Mouse (Mus musculus) CH12.LX (cell line): ENCODE results near the gene Ascc1. TPM values are rescaled to one million over a fixed set of nuclear protein-coding genes. Genes with fewer than 3 reads are reported as not detected.

Experiments
- DNase-seq: peaks from one replicate; pipeline ENCODE4 v3.0.0-alpha.2; 2013; ENCODE audit errors: extremely low read depth
- H3K27ac ChIP-seq: 2 replicates; pipeline ENCODE4 v1.5.1; 2012; ENCODE audit warnings: low read depth, mild to moderate bottlenecking, control low read depth, moderate library complexity; ENCODE audit not compliant: insufficient read depth
- H3K27me3 ChIP-seq: replicated peaks from 2 replicates; pipeline ENCODE3; 2012; ENCODE audit warnings: inconsistent platforms
- H3K36me3 ChIP-seq, 2 experiments: replicated peaks in 1 of 2; 2 replicates each; pipeline versions ENCODE3 to v1.6.1; 2012; ENCODE audit warnings: inconsistent platforms in 1 of 2, low read length in 1 of 2, mild to moderate bottlenecking in 1 of 2, mixed read lengths in 1 of 2, moderate library complexity in 1 of 2; ENCODE audit not compliant: control insufficient read depth in 1 of 2, insufficient read depth in 1 of 2
- H3K4me1 ChIP-seq, 2 experiments: 2 replicates each; pipeline ENCODE4 v1.6.1; 2012; ENCODE audit warnings: inconsistent platforms in 1 of 2, moderate library complexity in 1 of 2; ENCODE audit not compliant: insufficient read depth in 2 of 2, control insufficient read depth in 1 of 2
- H3K4me2 ChIP-seq: 2 replicates; pipeline ENCODE4 v1.6.1; 2012; ENCODE audit warnings: low read depth, mild to moderate bottlenecking, control low read depth; ENCODE audit not compliant: poor library complexity, insufficient read depth, severe bottlenecking
- H3K4me3 ChIP-seq, 3 experiments: fragments of 150-350 bp in 1 of 3; sonication (generic) in 1 of 3; replicated peaks in 1 of 3; 2 replicates each; pipeline versions ENCODE3 to v1.5.1; 2011 to 2012; ENCODE audit warnings: low read depth in 2 of 3, low read length in 2 of 3, mild to moderate bottlenecking in 2 of 3, moderate library complexity in 2 of 3, control low read depth in 1 of 3, improper control_type of control experiment in 1 of 3, inconsistent platforms in 1 of 3, mixed read lengths in 1 of 3; ENCODE audit not compliant: poor library complexity in 1 of 3
- H3K79me2 ChIP-seq: replicated peaks from 2 replicates; pipeline ENCODE4 v1.6.1; 2012; ENCODE audit warnings: mild to moderate bottlenecking, moderate library complexity; ENCODE audit not compliant: control insufficient read depth, poor library complexity, insufficient read depth, severe bottlenecking; ENCODE audit errors: extremely low read depth
- H3K9ac ChIP-seq: 2 replicates; pipeline ENCODE4 v1.6.1; 2012; ENCODE audit warnings: low read depth, mild to moderate bottlenecking, control low read depth, moderate library complexity; ENCODE audit not compliant: insufficient read depth
- H3K9me3 ChIP-seq: replicated peaks from 2 replicates; pipeline ENCODE3; 2012; ENCODE audit warnings: low read length, inconsistent platforms, mixed read lengths
- BHLHE40 ChIP-seq: IDR thresholded peaks from 2 replicates; pipeline ENCODE4 v1.6.1; 2011; ENCODE audit warnings: mild to moderate bottlenecking, low read depth, low read length, improper control_type of control experiment
- CTCF ChIP-seq, 2 experiments: IDR thresholded peaks in 1 of 2; conservative IDR thresholded peaks in 1 of 2; 2 replicates each; pipeline ENCODE4 v1.5.1; 2011 to 2012; ENCODE audit warnings: low read depth in 2 of 2, low read length in 2 of 2, improper control_type of control experiment in 1 of 2, inconsistent platforms in 1 of 2, mild to moderate bottlenecking in 1 of 2, moderate library complexity in 1 of 2
- E2F4 ChIP-seq: IDR thresholded peaks from 2 replicates; pipeline ENCODE4 v1.6.1; 2011; ENCODE audit warnings: low read depth, low read length, improper control_type of control experiment; ENCODE audit not compliant: insufficient replicate concordance
- ELF1 ChIP-seq: IDR thresholded peaks from 2 replicates; pipeline ENCODE4 v1.6.1; 2014; ENCODE audit warnings: low read depth, mild to moderate bottlenecking, inconsistent platforms, low read length, improper control_type of control experiment
- ETS1 ChIP-seq: conservative IDR thresholded peaks from 2 replicates; pipeline ENCODE4 v1.6.1; 2012; ENCODE audit warnings: low read depth, mild to moderate bottlenecking, inconsistent platforms, low read length, improper control_type of control experiment, moderate library complexity
- GABPA ChIP-seq: IDR thresholded peaks from 2 replicates; pipeline ENCODE4 v1.6.1; 2012; ENCODE audit warnings: low read depth, low read length, improper control_type of control experiment, inconsistent platforms; ENCODE audit not compliant: insufficient replicate concordance
- HCFC1 ChIP-seq: IDR thresholded peaks from 2 replicates; pipeline ENCODE4 v1.6.1; 2012; ENCODE audit warnings: low read depth, mild to moderate bottlenecking, inconsistent platforms, low read length, improper control_type of control experiment
- MAFK ChIP-seq: IDR thresholded peaks from 2 replicates; pipeline ENCODE4 v1.6.1; 2011; ENCODE audit warnings: low read length, improper control_type of control experiment; ENCODE audit not compliant: insufficient replicate concordance
- MEF2A ChIP-seq: IDR thresholded peaks from 2 replicates; pipeline ENCODE4 v1.6.1; 2014; ENCODE audit warnings: low read depth, mild to moderate bottlenecking, inconsistent platforms, low read length, improper control_type of control experiment, borderline replicate concordance
- MXI1 ChIP-seq: IDR thresholded peaks from 2 replicates; pipeline ENCODE4 v1.6.1; 2011; ENCODE audit warnings: mild to moderate bottlenecking, low read depth, low read length, improper control_type of control experiment
- MYC ChIP-seq: IDR thresholded peaks from 2 replicates; pipeline ENCODE4 v1.6.1; 2011; ENCODE audit warnings: low read depth, mild to moderate bottlenecking, improper control_type of control experiment, low read length
- NELFE ChIP-seq: IDR thresholded peaks from 2 replicates; pipeline ENCODE4 v1.6.1; 2011; ENCODE audit warnings: low read depth, low read length, improper control_type of control experiment
- POLR2A ChIP-seq: IDR thresholded peaks from 2 replicates; pipeline ENCODE4 v1.6.1; 2011; ENCODE audit warnings: low read depth, mild to moderate bottlenecking, improper control_type of control experiment, low read length
- RAD21 ChIP-seq: IDR thresholded peaks from 2 replicates; pipeline ENCODE4 v1.6.1; 2011; ENCODE audit warnings: low read depth, mild to moderate bottlenecking, low read length, improper control_type of control experiment, moderate library complexity
- RCOR1 ChIP-seq: conservative IDR thresholded peaks from 2 replicates; pipeline ENCODE4 v1.6.1; 2012; ENCODE audit warnings: low read depth, mild to moderate bottlenecking, inconsistent platforms, low read length, improper control_type of control experiment
- SIN3A ChIP-seq: IDR thresholded peaks from 2 replicates; pipeline ENCODE4 v1.6.1; 2012; ENCODE audit warnings: low read length, improper control_type of control experiment, inconsistent platforms
- SMC3 ChIP-seq: IDR thresholded peaks from 2 replicates; pipeline ENCODE4 v1.6.1; 2011; ENCODE audit warnings: low read depth, low read length, improper control_type of control experiment
- TBP ChIP-seq: conservative IDR thresholded peaks from 2 replicates; pipeline ENCODE4 v1.6.1; 2011; ENCODE audit warnings: low read depth, low read length, improper control_type of control experiment
- TCF12 ChIP-seq: IDR thresholded peaks from 2 replicates; pipeline ENCODE4 v1.6.1; 2014; ENCODE audit warnings: low read depth, mild to moderate bottlenecking, inconsistent platforms, low read length, improper control_type of control experiment
- UBTF ChIP-seq: IDR thresholded peaks from 2 replicates; pipeline ENCODE4 v1.6.1; 2012; ENCODE audit warnings: low read depth, mild to moderate bottlenecking, inconsistent platforms, low read length, improper control_type of control experiment, moderate library complexity
- ZKSCAN1 ChIP-seq: IDR thresholded peaks from 2 replicates; pipeline ENCODE4 v1.6.1; 2012; ENCODE audit warnings: low read depth, inconsistent platforms, low read length, improper control_type of control experiment, borderline replicate concordance
- dilution Hi-C: fragments of 300-500 bp; cut with MboI; formaldehyde crosslinking; loops from 2 replicates; pipeline ENCODE4 v1.14.3; 2020; ENCODE audit warnings: low sequenced_read_pairs; ENCODE audit not compliant: extremely low pct_unique_long_range_greater_than_20kb, extremely low pct_ligation_motif_present
- in situ Hi-C: fragments of 300-500 bp; cut with MboI; formaldehyde crosslinking; loops from 3 replicates; pipeline ENCODE4 v1.14.3; 2019; ENCODE audit warnings: low sequenced_read_pairs, low pct_ligation_motif_present, low pct_unique_long_range_greater_than_20kb, mixed read lengths
- polyA plus RNA-seq: library from polyadenylated mRNA; unstranded; fragments of >175 nt; gene quantifications from 2 replicates; pipeline ENCODE4 v1.2.1, GENCODE M21; 2012; ENCODE audit warnings: low read depth; ENCODE audit not compliant: insufficient read length
- total RNA-seq, 2 experiments: library from RNA; depleted of rRNA; stranded (reverse); fragments of 300-350 nt in 1 of 2; fragments of >200 nt in 1 of 2; gene quantifications; 2 replicates each; pipeline ENCODE4 v1.2.3; 2012 to 2014

The Ascc1 gene
- total and polyA plus RNA-seq, 3 experiments, result 20.1 to 25.5 (median 25.4) TPM

DNA sequence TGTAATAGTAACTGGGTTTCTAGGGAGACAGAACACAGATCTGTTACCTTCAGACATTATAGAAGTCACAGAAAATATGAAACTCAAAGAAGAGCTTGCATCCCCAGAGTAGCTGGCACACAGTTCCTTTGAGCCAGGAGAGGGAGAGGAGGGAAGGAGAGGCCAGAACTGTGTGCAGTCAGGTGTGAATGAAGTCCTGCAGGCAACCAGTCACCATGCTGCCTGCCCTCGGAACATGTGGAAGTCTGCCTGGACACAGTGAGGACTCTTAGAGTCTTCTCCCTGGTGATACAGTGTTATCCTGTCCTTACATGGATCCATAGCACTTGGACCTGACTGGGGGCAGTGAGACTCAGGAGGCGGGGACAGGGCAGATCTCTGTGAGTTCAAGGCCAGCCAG is 89.7 kb downstream of the Ascc1 start:
- Histone ChIP-seq H3K9ac (no peak overlapping the region), H3K9me3 (no peaks in the 10 kb centered on the region), H3K27me3 (no peaks in the 10 kb centered on the region), H3K79me2 (no peaks in the 10 kb centered on the region), H3K4me3 (no peak overlapping the region), H3K4me1 (no peaks in the 10 kb centered on the region), H3K4me2 (no peak overlapping the region), H3K27ac (no peak overlapping the region), H3K36me3 (peaks cover 0 to 15% of the 10 kb centered on the region in 2 experiments)
- in situ Hi-C loops (no loop called here), dilution Hi-C loops (no loop called here)
- TF ChIP-seq MAFK, result no peak
- TF ChIP-seq HCFC1, result no peak
- no peak for TF ChIP-seq RCOR1
- TF ChIP-seq SMC3, result no peak
- TF ChIP-seq TBP, result no peak
- TF ChIP-seq UBTF, result no peak
- TF ChIP-seq RAD21, result no peak
- no peak for TF ChIP-seq MXI1
- TF ChIP-seq NELFE, result no peak
- TF ChIP-seq BHLHE40, result no peak
- no peak for TF ChIP-seq ETS1
- TF ChIP-seq MEF2A, result no peak
- no peak for TF ChIP-seq E2F4
- no peak for TF ChIP-seq TCF12
- no peak for TF ChIP-seq ELF1
- TF ChIP-seq SIN3A, result no peak
- TF ChIP-seq MYC, result no peak
- no peak for DNase-seq

DNA sequence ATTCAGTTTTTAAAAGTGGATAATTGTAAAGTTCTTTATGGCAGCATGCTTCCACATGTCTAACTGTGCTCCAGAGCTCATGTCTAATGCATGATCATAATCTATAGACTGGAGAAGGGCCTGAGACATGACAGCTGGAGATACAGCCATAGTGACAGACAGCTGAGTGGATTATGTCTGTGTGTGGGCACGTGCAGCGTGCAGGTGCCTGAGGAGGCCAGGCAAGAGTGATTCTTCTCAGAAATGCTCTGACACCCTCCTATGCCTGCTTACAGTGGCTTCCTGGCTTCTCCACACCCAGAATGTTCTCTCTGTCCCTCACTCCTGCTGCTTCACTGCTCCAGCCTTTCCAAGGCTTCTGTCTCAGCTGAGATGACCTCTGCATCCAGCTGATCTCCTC is 91.1 kb downstream of the Ascc1 start:
- Histone ChIP-seq H3K9ac (no peak overlapping the region), H3K27me3 (no peaks in the 10 kb centered on the region)
- TF ChIP-seq MYC, result no peak
- TF ChIP-seq CTCF (conservative IDR thresholded peaks at IDR 0.05 in 1 of 2, IDR thresholded peaks at IDR 0.05 in 1 of 2; ENCODE audit: low read depth in 2 of 2, low read length in 2 of 2), result no peak
- TF ChIP-seq POLR2A, result no peak
- TF ChIP-seq GABPA, result no peak
- no peak for TF ChIP-seq ZKSCAN1
- TF ChIP-seq, all 38 proteins: peak for 0
- in situ Hi-C loops (no loop called here), dilution Hi-C loops (no loop called here)
- DNase-seq, result no peak
- no peak overlapping the region for H3K4me2 ChIP-seq
- peaks cover 3 to 22% of the 10 kb centered on the region in 2 experiments for H3K36me3 ChIP-seq
- no peaks in the 10 kb centered on the region for H3K4me1 ChIP-seq
- H3K27ac ChIP-seq, result no peak overlapping the region
- H3K4me3 ChIP-seq, result no peak overlapping the region
- H3K79me2 ChIP-seq, result no peaks in the 10 kb centered on the region
- H3K9me3 ChIP-seq, result no peaks in the 10 kb centered on the region
